In the genomic region with DNA sequence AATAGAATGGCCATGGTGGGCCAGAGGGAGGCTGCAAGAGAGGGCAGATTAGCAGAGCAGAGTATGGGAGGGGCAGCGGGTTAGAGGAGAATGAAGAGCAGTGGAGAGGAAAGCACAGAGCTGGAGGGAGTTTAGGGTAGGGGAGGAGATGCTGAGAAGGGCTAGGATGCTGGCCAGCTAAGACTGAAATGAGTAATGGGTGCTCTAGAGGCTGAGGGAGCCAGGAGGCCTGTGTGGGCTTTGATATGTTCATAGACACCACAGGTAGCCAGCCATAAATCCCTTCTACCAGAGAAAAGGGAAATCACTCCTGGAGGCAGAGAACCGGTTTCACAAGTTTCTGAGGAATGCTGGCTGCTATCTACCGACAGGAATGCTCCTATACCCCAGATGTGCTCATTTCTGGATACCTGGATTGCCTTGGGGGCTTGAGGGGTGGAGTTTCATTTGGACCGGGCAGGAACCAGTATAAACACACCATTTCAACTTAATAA, we compare ENCODE assay signal across 9 mouse cellular contexts. TPM values are rescaled to one million over a fixed set of nuclear protein-coding genes. Genes with fewer than 3 reads are reported as not detected.
DNase-seq lines count a peak whose midpoint lies in the region; ATAC-seq lines count a peak whose summit lies in the region.
"Had no signal": no experiment of that assay in that cellular context is flagged by ENCODE, and none has a peak within 500 bp of the region (broad histone marks: within the 10 kb centered on the region; RNA-seq: fewer than 3 reads in every experiment).

No protein-coding gene starts in this region.

- peak; percentile 82 for DNase-seq in heart, adult 11 months
- DNase-seq in heart, postnatal 14 days = no peak
- peak; percentile 42 for DNase-seq in embryo, embryonic 10.5 days (ENCODE audit: low spot score)
- DNase-seq in kidney, adult 18-20 months = peak; percentile 48
- DNase-seq in left cerebral cortex, postnatal 14 days (ENCODE audit: low spot score in 2 of 2) = no peak
- no peak for DNase-seq in urinary bladder, postnatal 25 days (ENCODE audit: low spot score)
- DNase-seq: cerebellum, adult 18-20 months had no signal

- 0 out of 2 replicates have a peak, but pooled peaks have one; percentile 26 for ATAC-seq in megakaryocyte progenitor cell, adult 5-6 weeks (replicated peaks; ENCODE audit: poor library complexity)
- no peak for ATAC-seq in erythroid progenitor cell, adult 5-6 weeks (replicated peaks; ENCODE audit: low FRiP score, poor library complexity, severe bottlenecking)

- intact Hi-C loops in heart, postnatal 14 days (cut with DNase I) = no loop called here
- intact Hi-C loops in left cerebral cortex, postnatal 14 days (cut with DNase I) = no loop called here

RNA-seq across cellular contexts. Expression of gene Atl1, which starts 13.2 kb away (rescaled TPM):
- 1 to 10 TPM; 4.0 to 6.1 TPM for total RNA-seq in heart, postnatal 14 days (2021)
- total RNA-seq in megakaryocyte progenitor cell, adult 5-6 weeks (2015) = 0.79 and 1.4 TPM in 2 replicates
- 1.4 and 2.6 TPM in 2 replicates for total RNA-seq in megakaryocyte progenitor cell, adult 5-6 weeks (2017)
- total RNA-seq in erythroid progenitor cell, adult 5-6 weeks (2015; ENCODE audit: low replicate concordance) = 6.1 and 12.6 TPM in 2 replicates
- total RNA-seq in erythroid progenitor cell, adult 5-6 weeks (2017; ENCODE audit: low replicate concordance) = 11.7 and 25.8 TPM in 2 replicates
- 100 to 1,000 TPM; 251 to 254 TPM for total RNA-seq in left cerebral cortex, postnatal 14 days (2021)

RNA-seq across cellular contexts. Expression of gene Map4k5, which starts 13.8 kb away (rescaled TPM):
- 10 to 100 TPM; 28.7 to 30.1 TPM for total RNA-seq in heart, postnatal 14 days (2021)
- total RNA-seq in megakaryocyte progenitor cell, adult 5-6 weeks (2015) = 14.9 and 17.7 TPM in 2 replicates
- total RNA-seq in megakaryocyte progenitor cell, adult 5-6 weeks (2017) = 16.8 and 18.0 TPM in 2 replicates
- total RNA-seq in erythroid progenitor cell, adult 5-6 weeks (2015; ENCODE audit: low replicate concordance) = 202 and 224 TPM in 2 replicates
- total RNA-seq in erythroid progenitor cell, adult 5-6 weeks (2017; ENCODE audit: low replicate concordance) = 300 and 358 TPM in 2 replicates
- 10 to 100 TPM; 40.4 to 43.6 TPM for total RNA-seq in left cerebral cortex, postnatal 14 days (2021)

Comparison
In these comparisons a context has a peak if more than half of its experiments do, and no peak if none do; other contexts are left out.
1. DNase-seq: peak in heart, adult 11 months (single experiment), embryo, embryonic 10.5 days (single experiment) and kidney, adult 18-20 months (single experiment); none in heart, postnatal 14 days (0 of 2), left cerebral cortex, postnatal 14 days (0 of 2) and urinary bladder, postnatal 25 days (single experiment).
2. RNA of gene Atl1, which starts 13.2 kb away (total RNA-seq): 251 to 254 TPM in left cerebral cortex, postnatal 14 days; 6.1 to 25.8 TPM in erythroid progenitor cell, adult 5-6 weeks, 4.0 to 6.1 TPM in heart, postnatal 14 days and 0.79 to 2.6 TPM in megakaryocyte progenitor cell, adult 5-6 weeks; every median in the first group is over 4 times any median in the second.
3. RNA of gene Map4k5, which starts 13.8 kb away (total RNA-seq): 202 to 358 TPM in erythroid progenitor cell, adult 5-6 weeks; 40.4 to 43.6 TPM in left cerebral cortex, postnatal 14 days, 28.7 to 30.1 TPM in heart, postnatal 14 days and 14.9 to 18.0 TPM in megakaryocyte progenitor cell, adult 5-6 weeks; every median in the first group is over 4 times any median in the second.